In the genomic region with DNA sequence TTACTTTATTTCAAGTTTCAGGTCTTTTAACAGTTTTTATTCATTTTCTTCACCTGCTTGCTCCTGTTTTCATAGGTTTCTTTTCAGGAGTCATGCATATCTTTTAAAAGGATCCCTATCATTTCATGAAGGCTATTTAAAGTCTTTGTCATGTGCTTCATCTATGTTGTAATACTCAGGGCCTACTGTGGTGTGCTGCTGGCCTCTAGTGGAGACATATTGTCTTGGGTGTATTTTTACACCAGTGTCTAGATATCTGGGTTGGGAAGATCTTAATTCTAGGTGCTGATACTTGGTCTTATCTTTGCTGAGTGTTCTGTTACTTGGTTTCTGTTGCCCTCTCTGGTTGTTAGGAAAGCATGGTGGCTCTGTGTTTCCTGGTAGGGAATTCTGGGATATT, we compare ENCODE assay signal across 9 mouse cellular contexts.
A peak's percentile ranks its signal among the peaks of the same experiment; 100 is the strongest.
DNase-seq lines count a peak whose midpoint lies in the region; ATAC-seq lines count a peak whose summit lies in the region.
"Had no signal": no experiment of that assay in that cellular context is flagged by ENCODE, and none has a peak within 500 bp of the region (broad histone marks: within the 10 kb centered on the region; RNA-seq: fewer than 3 reads in every experiment).

No protein-coding gene starts in this region.

- H3K36me3 ChIP-seq in intestine, embryonic 16.5 days (ENCODE audit: control insufficient read depth, insufficient read depth, low read length) = no peaks in the 10 kb centered on the region
- no peaks in the 10 kb centered on the region for H3K36me3 ChIP-seq in neural tube, embryonic 15.5 days
- H3K36me3 ChIP-seq: heart, embryonic 15.5 days had no signal

- H3K4me2 ChIP-seq in intestine, embryonic 16.5 days (ENCODE audit: low read depth, low read length) = no peak overlapping the region
- no peak overlapping the region for H3K4me2 ChIP-seq in neural tube, embryonic 15.5 days
- H3K4me2 ChIP-seq: heart, embryonic 15.5 days had no signal

- peak; percentile 83; the same call in 1 of the 2 replicates for ATAC-seq in intestine, embryonic 16.5 days
- peak; percentile 85 for ATAC-seq in neural tube, embryonic 15.5 days (ENCODE audit: low FRiP score)

- H3K27ac ChIP-seq in intestine, embryonic 16.5 days (ENCODE audit: low read length) = no peak overlapping the region
- H3K27ac ChIP-seq in neural tube, embryonic 15.5 days (replicated peaks) = no peak overlapping the region
- H3K27ac ChIP-seq: heart, embryonic 15.5 days had no signal

- no peaks in the 10 kb centered on the region for H3K27me3 ChIP-seq in intestine, embryonic 16.5 days (replicated peaks; ENCODE audit: control insufficient read depth, insufficient read depth, low read length)
- H3K27me3 ChIP-seq in neural tube, embryonic 15.5 days (replicated peaks) = no peaks in the 10 kb centered on the region
- H3K27me3 ChIP-seq: heart, embryonic 15.5 days had no signal

- no peak overlapping the region for H3K4me3 ChIP-seq in intestine, embryonic 16.5 days (ENCODE audit: low read length)
- no peak overlapping the region for H3K4me3 ChIP-seq in neural tube, embryonic 15.5 days (replicated peaks)
- H3K4me3 ChIP-seq: heart, embryonic 15.5 days had no signal

- no peak overlapping the region for H3K9ac ChIP-seq in intestine, embryonic 16.5 days (ENCODE audit: low read depth, low read length)
- no peak overlapping the region for H3K9ac ChIP-seq in neural tube, embryonic 15.5 days (replicated peaks)
- H3K9ac ChIP-seq: heart, embryonic 15.5 days had no signal

- H3K4me1 ChIP-seq in intestine, embryonic 16.5 days (ENCODE audit: control insufficient read depth, insufficient read depth, low read length) = no peaks in the 10 kb centered on the region
- no peaks in the 10 kb centered on the region for H3K4me1 ChIP-seq in neural tube, embryonic 15.5 days
- H3K4me1 ChIP-seq: heart, embryonic 15.5 days had no signal

- DNase-seq in gastrocnemius, postnatal 10 days = peak; percentile 14
- no peak for DNase-seq in gastrocnemius, postnatal 25 days
- DNase-seq in NIH3T3 (ENCODE audit: low read depth) = peak; percentile 78
- DNase-seq in fibroblast of lung, adult 2 months (ENCODE audit: low read depth) = peak; percentile 36
- DNase-seq in left cerebral cortex, adult 9 months (ENCODE audit: low spot score in 2 of 2) = peak; percentile 8 to 52
- no peak for DNase-seq in spleen, postnatal 14 days (ENCODE audit: low spot score in 2 of 2)

- no peaks in the 10 kb centered on the region for H3K9me3 ChIP-seq in intestine, embryonic 16.5 days (ENCODE audit: control insufficient read depth, low read length)
- no peaks in the 10 kb centered on the region for H3K9me3 ChIP-seq in neural tube, embryonic 15.5 days (replicated peaks)
- H3K9me3 ChIP-seq: heart, embryonic 15.5 days had no signal

Comparison
In these comparisons a context has a peak if more than half of its experiments do, and no peak if none do; other contexts are left out.
1. DNase-seq: peak in gastrocnemius, postnatal 10 days (single experiment), NIH3T3 (single experiment), fibroblast of lung, adult 2 months (single experiment) and left cerebral cortex, adult 9 months (2 of 2); none in gastrocnemius, postnatal 25 days (single experiment) and spleen, postnatal 14 days (0 of 2).